Mouse (Mus musculus) ES-Bruce4 (cell line): ENCODE measurements around the gene Naif1.

ENCODE experiments used
- CTCF ChIP-seq: IDR thresholded peaks from one replicate; pipeline ENCODE4 v1.8.1; 2011; ENCODE audit warnings: low read depth, low read length
- POLR2A ChIP-seq: IDR thresholded peaks from one replicate; pipeline ENCODE4 v1.8.1; 2011; ENCODE audit warnings: low read length; ENCODE audit not compliant: insufficient read depth

DNA sequence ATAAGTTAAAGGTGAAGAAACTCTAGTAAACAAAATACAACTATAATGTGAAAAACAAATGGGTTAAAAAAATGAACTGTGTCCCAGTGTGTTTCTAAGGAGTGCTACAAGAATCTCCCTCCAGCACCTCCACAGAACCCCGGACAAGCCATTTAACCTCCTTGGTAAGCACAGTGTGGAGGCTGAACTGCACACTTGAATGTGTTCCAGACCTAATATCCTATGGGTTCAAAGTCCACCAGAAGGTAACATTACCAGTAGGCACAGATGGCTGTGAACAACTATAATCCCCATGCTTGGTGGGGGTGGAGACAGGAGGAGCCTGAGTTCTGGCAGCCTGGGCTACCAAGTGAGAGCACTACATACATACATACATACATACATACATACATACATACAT is 9.6 kb upstream of the Naif1 start:
- TF ChIP-seq POLR2A = no peak
- no peak for TF ChIP-seq CTCF
